Mouse (Mus musculus) layer of hippocampus, adult 18-20 months (tissue): Measurements from ENCODE around the gene Rnf144a. TPM values are rescaled to one million over a fixed set of nuclear protein-coding genes. Genes with fewer than 3 reads are reported as not detected.

ENCODE experiments used
- microRNA-seq, 2 experiments: library from miRNA; unstranded; fragments of <30 nt; microRNA quantifications; one replicate each; pipeline ENCODE4 v1.2.0; 2021
- total RNA-seq, 2 experiments: library from RNA; stranded (reverse); gene quantifications; 2 replicates each; pipeline ENCODE4 v1.2.3; 2021

The Rnf144a gene
- total RNA-seq, 2 experiments from 2014 or later, result 23.4 to 24.4 TPM

Small RNA genes lying within 50 kb of the gene (microRNA-seq; reads per million reads assigned to microRNA genes)
- gene Mir6538, result 0.78 to 3.5 reads per million in 2 experiments

Other genes starting within 250 kb of the Rnf144a start
- under 1 TPM; 0.48 to 0.84 TPM for gene Rsad2, start 41.2 kb upstream of the Rnf144a start, total RNA-seq
- gene Cmpk2, start 54.0 kb upstream of the Rnf144a start, total RNA-seq, result 10 to 100 TPM; 14.5 to 16.2 TPM